Mouse (Mus musculus) E14TG2a.4 (cell line): ENCODE results near the gene Dctn1.

Source experiments
- H3K27me3 ChIP-seq: 2 replicates; pipeline ENCODE4 v1.6.1; 2014; ENCODE audit warnings: low read length, control low read depth; ENCODE audit not compliant: insufficient read depth
- H3K36me3 ChIP-seq: 2 replicates; pipeline ENCODE4 v1.6.1; 2014; ENCODE audit warnings: low read length, control low read depth; ENCODE audit not compliant: insufficient read depth
- H3K4me1 ChIP-seq: replicated peaks from 2 replicates; pipeline ENCODE4 v1.6.1; 2014; ENCODE audit warnings: low read depth, low read length, control low read depth
- H3K4me3 ChIP-seq: replicated peaks from 2 replicates; pipeline ENCODE4 v1.5.1; 2014; ENCODE audit warnings: mild to moderate bottlenecking, low read length
- H3K9me3 ChIP-seq: 2 replicates; pipeline ENCODE4 v1.6.1; 2014; ENCODE audit warnings: low read length, control low read depth
- CTCF ChIP-seq: conservative IDR thresholded peaks from 2 replicates; pipeline ENCODE4 v1.5.1; 2014; ENCODE audit warnings: low read length
- NANOG ChIP-seq: IDR thresholded peaks from 2 replicates; pipeline ENCODE4 v1.6.1; 2014; ENCODE audit warnings: borderline replicate concordance, low read length, mixed read lengths
- POU5F1 ChIP-seq: IDR thresholded peaks from 2 replicates; pipeline ENCODE4 v1.6.1; 2014; ENCODE audit warnings: low read length, borderline replicate concordance

Gene Dctn1

DNA sequence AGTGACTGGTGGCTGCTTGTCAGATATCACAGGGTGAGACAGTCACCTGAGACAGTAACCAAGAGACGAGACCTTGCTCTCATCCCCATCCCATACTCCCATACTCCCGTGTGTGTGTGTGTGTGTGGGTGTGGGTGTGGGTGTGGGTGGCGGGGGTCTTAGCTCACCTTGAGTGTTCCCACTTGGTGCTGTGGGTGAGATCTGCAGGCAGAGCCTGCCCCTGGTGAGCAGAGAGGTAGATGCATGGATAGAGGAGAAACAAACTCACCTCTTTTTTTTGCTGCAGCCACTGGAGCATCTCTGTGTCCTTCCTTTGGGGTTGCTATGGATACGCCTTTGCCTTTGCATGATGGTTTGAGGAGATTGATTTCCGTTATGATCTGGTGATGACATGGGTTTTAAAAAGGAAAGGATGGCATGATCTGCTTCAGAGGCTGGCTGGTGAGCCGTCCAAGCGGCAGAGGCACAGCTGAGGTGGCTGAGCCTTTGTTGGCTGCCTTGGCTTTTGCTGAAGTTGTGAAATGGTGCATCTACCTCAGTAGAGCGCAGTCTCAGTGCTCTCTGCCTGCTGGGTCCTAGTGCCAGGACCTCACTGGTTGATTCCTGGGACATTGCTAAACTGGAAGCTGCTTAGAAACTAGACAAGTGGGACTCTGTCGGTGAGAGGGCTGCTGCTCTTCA lies 6.7 kb downstream of the Dctn1 start:
- Histone ChIP-seq H3K27me3 (no peaks in the 10 kb centered on the region), H3K4me3 (no peak overlapping the region), H3K9me3 (no peaks in the 10 kb centered on the region), H3K4me1 (peaks cover 35% of the 10 kb centered on the region), H3K36me3 (peaks cover 30% of the 10 kb centered on the region; the same call in 1 of the 2 replicates)
- no peak for TF ChIP-seq CTCF

DNA sequence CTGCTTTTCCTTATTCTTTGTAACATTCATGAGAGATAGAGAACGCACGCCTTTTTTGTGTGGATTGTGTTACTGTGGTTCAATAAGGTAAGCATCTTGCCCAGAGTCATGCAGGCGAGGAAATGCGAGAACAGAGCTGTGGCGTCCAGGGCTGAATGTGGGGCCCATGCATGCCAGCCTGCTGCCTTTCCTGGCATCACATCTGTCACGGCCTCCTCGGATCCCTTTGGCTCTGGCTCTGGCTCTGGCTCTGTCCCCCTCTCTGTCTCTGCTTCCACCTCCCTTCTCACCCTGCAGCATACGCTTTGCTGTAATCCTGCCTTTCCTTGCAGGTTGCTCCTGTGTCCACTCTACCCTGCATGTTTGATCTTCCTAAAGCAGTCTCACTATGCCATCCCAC lies 10.3 kb downstream of the Dctn1 start:
- no peaks in the 10 kb centered on the region for H3K9me3 ChIP-seq
- no peak for TF ChIP-seq CTCF
- no peak for TF ChIP-seq NANOG
- TF ChIP-seq POU5F1 = no peak
- H3K4me3 ChIP-seq = no peak overlapping the region
- H3K36me3 ChIP-seq = peaks cover 18% of the 10 kb centered on the region; the same call in 1 of the 2 replicates
- H3K4me1 ChIP-seq = peaks cover 31% of the 10 kb centered on the region
- H3K27me3 ChIP-seq = no peaks in the 10 kb centered on the region

DNA sequence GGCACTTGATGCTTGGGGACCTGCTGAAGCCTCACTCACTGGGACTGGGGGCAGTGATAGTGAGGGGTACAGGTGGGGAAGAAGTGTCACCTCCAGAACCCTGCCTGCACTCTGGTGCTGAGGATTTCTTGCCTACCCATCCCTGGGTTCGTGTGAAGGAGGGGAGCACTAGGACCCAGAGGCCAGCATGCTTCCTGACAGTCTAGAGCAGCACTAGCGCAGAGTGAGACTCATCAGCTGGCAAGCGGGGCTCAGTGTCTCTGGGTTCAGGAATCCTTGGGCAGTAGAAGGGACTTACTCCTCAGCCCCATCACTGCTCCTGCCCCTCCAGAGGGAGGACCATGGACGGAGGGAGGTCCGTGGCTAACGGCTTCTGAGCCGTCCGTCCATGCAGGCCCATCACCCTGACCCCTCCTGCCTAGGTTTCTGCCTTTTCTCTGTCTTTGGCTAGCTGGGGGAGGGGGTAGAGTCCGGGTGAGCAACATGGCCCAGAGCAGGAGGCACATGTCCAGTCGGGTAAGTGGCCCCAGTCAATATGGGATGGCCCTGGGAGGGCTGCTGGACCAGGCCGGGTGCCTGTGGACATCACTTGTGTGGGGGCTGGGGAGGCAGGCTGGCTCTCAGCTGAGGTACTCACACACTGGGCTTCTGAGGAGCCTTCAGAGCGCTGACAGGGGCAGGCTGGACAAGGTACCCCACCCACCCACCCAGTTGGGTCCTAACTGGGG lies 13.8 kb downstream of the Dctn1 start:
- Histone ChIP-seq H3K27me3 (no peaks in the 10 kb centered on the region), H3K4me3 (peak overlapping the region; percentile 20; the same call in 1 of the 2 replicates), H3K36me3 (peaks cover 32% of the 10 kb centered on the region), H3K4me1 (peaks cover 13% of the 10 kb centered on the region), H3K9me3 (no peaks in the 10 kb centered on the region)
- TF ChIP-seq CTCF (no peak), NANOG (no peak), POU5F1 (no peak)

DNA sequence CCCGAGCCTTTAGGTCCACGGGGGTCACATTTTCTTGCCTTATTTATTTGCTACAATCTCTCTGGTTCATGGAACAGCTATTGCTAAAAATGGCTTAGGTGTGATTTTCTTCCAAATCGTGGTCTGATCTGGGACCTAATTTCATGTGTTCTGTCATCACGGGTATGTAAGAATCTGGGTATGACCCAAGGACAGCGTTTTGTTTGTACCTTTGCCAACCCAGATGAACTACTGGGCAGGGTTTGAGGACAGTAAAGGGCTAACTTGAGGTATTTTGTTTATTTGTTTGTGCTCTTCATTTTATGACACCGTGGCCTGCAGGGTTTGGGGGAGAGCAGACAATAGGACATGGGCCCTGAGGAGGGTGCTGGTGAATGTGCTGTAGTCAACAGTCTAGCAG lies 14.9 kb downstream of the Dctn1 start:
- peaks cover 18% of the 10 kb centered on the region for H3K4me1 ChIP-seq
- H3K9me3 ChIP-seq = no peaks in the 10 kb centered on the region
- peaks cover 38% of the 10 kb centered on the region for H3K36me3 ChIP-seq
- TF ChIP-seq NANOG (no peak), CTCF (no peak), POU5F1 (no peak)
- no peaks in the 10 kb centered on the region for H3K27me3 ChIP-seq
- H3K4me3 ChIP-seq = no peak overlapping the region

DNA sequence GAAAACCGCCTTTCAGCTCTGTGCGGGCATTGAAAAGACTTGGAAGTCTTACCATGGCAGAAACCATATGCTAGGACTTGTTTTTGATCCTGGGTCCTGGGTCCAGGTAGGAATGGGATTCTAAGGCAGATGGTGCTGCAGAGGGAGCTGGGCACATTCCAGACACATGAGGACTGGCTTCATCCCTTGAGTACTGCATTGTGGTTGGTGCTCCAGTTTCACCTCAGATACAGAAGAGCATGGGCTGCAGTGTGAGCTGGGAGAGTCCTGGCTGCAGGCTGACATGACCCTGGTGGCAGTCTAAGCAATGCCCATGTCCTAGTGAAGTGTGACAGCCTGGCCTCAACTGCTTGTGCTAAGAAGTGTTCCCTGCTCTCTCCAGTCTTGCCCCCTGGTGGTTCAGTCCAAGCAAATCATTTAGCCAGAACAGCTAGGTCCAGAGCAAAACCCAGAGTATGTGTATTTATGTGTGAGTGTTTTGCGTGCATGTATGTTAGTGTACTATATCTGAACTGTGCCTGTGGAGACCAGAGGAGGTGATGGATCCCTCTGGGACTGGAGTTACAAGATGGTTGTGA lies 19.2 kb downstream of the Dctn1 start:
- TF ChIP-seq CTCF (0 out of 2 replicates have a peak, but pooled peaks have one; percentile 6), NANOG (no peak), POU5F1 (no peak)
- no peaks in the 10 kb centered on the region for H3K9me3 ChIP-seq
- H3K27me3 ChIP-seq = peaks cover 28% of the 10 kb centered on the region
- peaks cover 51% of the 10 kb centered on the region for H3K4me1 ChIP-seq
- no peak overlapping the region for H3K4me3 ChIP-seq
- H3K36me3 ChIP-seq = peaks cover 45% of the 10 kb centered on the region

DNA sequence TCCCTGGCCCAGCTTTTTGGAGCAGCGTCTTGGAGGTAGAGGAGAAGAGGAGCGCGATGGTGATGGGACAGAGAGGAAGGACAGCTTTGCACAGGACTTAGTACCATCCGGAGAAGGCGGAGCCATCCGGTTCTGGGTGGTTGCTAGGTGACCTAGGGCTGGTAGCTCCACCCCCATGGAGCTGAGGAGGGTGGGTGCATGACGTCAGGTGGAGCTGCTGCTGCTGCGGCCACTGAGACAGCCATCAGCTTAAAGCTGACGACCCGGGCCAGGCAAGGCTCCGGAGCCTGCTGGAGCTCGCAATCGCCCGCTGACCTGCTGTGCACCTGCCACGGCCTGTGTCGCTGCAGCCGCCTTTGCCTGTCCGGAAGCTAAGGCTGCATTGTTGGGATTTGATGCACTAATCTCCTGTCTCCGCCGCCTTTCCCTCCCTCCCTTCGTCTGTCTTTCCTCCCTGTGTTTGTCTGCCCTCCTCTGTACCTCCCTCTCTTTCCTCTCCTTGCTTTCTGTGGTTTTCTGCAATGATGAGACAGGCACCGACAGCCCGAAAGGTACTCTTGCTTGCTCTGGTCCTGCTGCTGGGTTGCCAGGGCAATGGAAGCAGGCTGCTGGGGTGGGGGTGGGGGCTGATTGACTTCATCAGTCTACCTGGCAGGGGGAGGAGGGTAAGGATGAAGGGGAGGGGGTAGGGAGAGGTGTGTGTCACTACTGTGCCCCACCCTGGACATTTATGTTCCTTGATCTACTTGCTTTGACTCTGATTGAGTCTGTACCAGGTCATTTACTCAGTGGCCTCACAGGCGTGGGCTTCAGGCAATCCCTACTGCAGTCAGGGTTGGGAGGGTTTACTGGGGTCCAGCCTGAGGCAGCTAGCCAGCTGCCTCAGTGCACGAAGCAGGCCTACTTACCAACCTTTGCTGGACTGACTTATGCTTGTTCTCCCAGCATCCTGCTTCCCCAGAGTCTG lies 20.5 kb downstream of the Dctn1 start:
- Histone ChIP-seq H3K4me1 (peaks cover 63% of the 10 kb centered on the region), H3K4me3 (peak overlapping the region; percentile 46; the same call in 1 of the 2 replicates), H3K36me3 (peaks cover 57% of the 10 kb centered on the region), H3K27me3 (peaks cover 34% of the 10 kb centered on the region), H3K9me3 (no peaks in the 10 kb centered on the region)
- TF ChIP-seq CTCF (no peak), POU5F1 (no peak), NANOG (no peak)

DNA sequence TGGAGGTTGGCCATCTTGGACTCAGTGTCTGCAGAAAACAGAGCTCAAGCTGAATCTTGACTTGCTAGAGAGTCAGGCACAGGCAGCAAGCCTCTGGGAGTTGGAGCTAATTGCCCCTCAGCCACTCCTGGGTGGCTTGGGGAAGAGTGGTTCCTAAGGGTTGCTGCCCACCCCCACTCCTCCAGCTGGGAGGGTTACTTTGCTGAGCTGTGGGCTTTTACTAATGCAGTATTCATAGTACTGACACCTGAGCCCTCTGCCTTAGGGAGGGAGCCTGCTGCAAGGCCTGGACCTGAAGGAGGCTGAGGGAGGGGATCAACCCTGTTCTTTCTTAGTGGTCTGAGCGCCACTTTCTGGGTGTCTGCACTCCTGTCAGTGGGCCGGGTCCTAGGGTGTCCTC lies 21.2 kb downstream of the Dctn1 start:
- Histone ChIP-seq H3K4me3 (no peak overlapping the region), H3K27me3 (peaks cover 34% of the 10 kb centered on the region), H3K9me3 (no peaks in the 10 kb centered on the region), H3K4me1 (peaks cover 67% of the 10 kb centered on the region), H3K36me3 (peaks cover 65% of the 10 kb centered on the region)
- TF ChIP-seq NANOG = no peak
- TF ChIP-seq POU5F1 = no peak
- TF ChIP-seq CTCF = no peak

DNA sequence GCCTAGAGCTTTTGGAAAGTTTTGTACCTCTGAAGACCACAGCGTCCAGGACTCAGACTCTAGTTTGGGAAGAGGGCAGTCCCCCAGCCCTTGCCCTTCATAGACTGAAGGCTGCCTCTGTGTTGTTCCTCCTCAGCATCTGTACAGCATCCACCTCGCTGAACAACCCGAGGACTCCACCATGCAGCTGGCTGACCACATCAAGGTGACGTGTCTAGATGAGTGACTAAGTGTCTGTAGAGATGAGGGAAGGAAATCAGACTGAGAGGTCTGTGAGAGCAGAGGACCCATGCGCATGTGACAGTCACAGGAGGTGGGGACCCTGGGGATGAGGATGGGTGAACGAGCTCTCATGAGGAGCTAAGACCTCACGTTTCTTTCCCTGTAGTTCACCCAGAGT lies 27.9 kb downstream of the Dctn1 start:
- Histone ChIP-seq H3K9me3 (no peaks in the 10 kb centered on the region), H3K36me3 (peaks cover 95% of the 10 kb centered on the region), H3K4me3 (no peak overlapping the region), H3K4me1 (peaks cover 50% of the 10 kb centered on the region), H3K27me3 (peaks cover 20% of the 10 kb centered on the region)
- TF ChIP-seq CTCF = no peak
- no peak for TF ChIP-seq NANOG
- no peak for TF ChIP-seq POU5F1
